Mouse (Mus musculus) embryonic fibroblast, embryonic 13.5 days (primary cell): ENCODE results near the gene Ctsd.

Experiments
- CTCF ChIP-seq: IDR thresholded peaks from 2 replicates; pipeline ENCODE4 v1.5.1; 2011; ENCODE audit warnings: mild to moderate bottlenecking, control low read depth, low read length, moderate library complexity, borderline replicate concordance; ENCODE audit not compliant: insufficient read depth
- POLR2A ChIP-seq: IDR thresholded peaks from 2 replicates; pipeline ENCODE4 v1.6.1; 2011; ENCODE audit warnings: low read depth, mild to moderate bottlenecking, control low read depth, low read length, moderate library complexity

DNA sequence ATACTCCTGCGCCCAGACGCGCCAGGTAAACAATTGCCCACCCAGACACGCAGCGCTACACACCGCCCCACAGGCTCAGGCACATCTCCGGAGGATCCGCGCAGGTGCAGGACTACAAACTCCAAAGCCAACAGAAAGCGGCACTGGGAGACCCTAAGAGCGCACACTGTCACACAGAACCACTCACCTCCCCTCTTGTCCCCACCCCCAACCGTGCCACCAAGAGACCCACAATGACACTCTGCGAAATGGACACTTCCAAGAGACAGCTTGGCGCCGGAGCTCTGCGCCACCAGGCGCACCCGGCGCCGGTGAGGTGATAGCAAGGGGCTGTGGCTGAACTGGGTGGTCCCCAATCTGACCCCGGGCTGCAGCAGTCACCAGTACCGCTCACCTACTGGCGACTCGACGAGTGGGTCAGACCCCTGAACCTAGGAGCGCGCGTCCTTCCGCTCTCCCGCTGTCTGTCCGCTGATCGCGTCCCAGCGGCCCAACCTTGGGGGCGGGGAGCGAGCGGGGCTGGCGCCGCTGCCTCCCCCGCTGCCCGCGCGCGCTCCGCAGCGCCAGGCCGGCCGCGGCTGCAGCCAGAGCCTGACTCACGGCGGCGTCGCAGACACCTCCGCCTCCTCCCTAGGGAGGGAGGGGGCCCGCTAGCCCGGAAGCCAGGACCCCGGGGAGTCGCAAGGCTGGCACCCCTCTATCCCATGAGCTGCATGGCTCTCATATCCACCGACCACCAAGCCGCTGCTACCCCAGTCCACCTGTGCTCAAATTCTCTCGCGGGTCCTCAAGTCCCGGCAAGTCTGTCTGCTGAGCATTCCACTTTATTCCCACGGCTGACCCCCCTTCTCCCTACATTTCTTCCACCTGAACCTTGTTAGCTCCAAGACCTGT, 15.8 kb downstream of the Ctsd start:
- TF ChIP-seq CTCF (no peak), POLR2A (no peak)
